Mouse (Mus musculus) neural tube, embryonic 13.5 days (tissue): ENCODE results near the gene Stk33. TPM values are rescaled to one million over a fixed set of nuclear protein-coding genes. Genes with fewer than 3 reads are reported as not detected.
A peak's percentile ranks its signal among the peaks of the same experiment; 100 is the strongest.

Source experiments
- ATAC-seq: fragments of 200-750 bp; cut with Nextera tagmentation; 2 replicates; pipeline ENCODE4 v1.8.0; 2017; ENCODE audit warnings: low read depth, mild to moderate bottlenecking, moderate TSS enrichment, moderate library complexity
- H3K27ac ChIP-seq: fragments of 300-500 bp; sonication (generic); replicated peaks from 2 replicates; pipeline ENCODE4 v1.5.1; 2015; ENCODE audit warnings: moderate library complexity, mild to moderate bottlenecking, inconsistent platforms
- H3K27me3 ChIP-seq: fragments of 300-500 bp; sonication (generic); 2 replicates; pipeline ENCODE4 v1.6.1; 2015; ENCODE audit warnings: mild to moderate bottlenecking, inconsistent platforms
- H3K36me3 ChIP-seq: fragments of 300-500 bp; sonication (generic); 2 replicates; pipeline ENCODE4 v1.6.1; 2015; ENCODE audit warnings: mild to moderate bottlenecking, inconsistent platforms
- H3K4me1 ChIP-seq: fragments of 300-500 bp; sonication (generic); replicated peaks from 2 replicates; pipeline ENCODE4 v1.6.1; 2015; ENCODE audit warnings: inconsistent platforms
- H3K4me2 ChIP-seq: fragments of 300-500 bp; sonication (generic); 2 replicates; pipeline ENCODE4 v1.6.1; 2015; ENCODE audit warnings: inconsistent platforms, mild to moderate bottlenecking, moderate library complexity
- H3K4me3 ChIP-seq: fragments of 300-500 bp; sonication (generic); 2 replicates; pipeline ENCODE4 v1.5.1; 2015; ENCODE audit warnings: mild to moderate bottlenecking, inconsistent platforms
- H3K9ac ChIP-seq: fragments of 300-500 bp; sonication (generic); 2 replicates; pipeline ENCODE4 v1.6.1; 2015; ENCODE audit warnings: moderate library complexity, mild to moderate bottlenecking, inconsistent platforms
- H3K9me3 ChIP-seq: fragments of 300-500 bp; sonication (generic); 2 replicates; pipeline ENCODE4 v1.6.1; 2016; ENCODE audit warnings: inconsistent platforms
- WGBS: fragments of 180-500 bp; shearing (Covaris S2); methylation state at CpG from one replicate; pipeline ENCODE4 v1.1.7; 2015; 5-methylcytosine and 5-hydroxymethylcytosine counted together
- polyA plus RNA-seq: library from polyadenylated mRNA; unstranded; fragments of >200 nt; fragmentation: Nextera tagmentation; extraction: Ambion mirVana; gene quantifications from 2 replicates; pipeline ENCODE4 v1.2.1, GENCODE M21; 2015

Stk33 gene
- polyA plus RNA-seq, 1 experiment from 2014 or later, result 4.2 TPM

- Histone ChIP-seq H3K27me3 (peaks cover 17% of the 10 kb centered on the region; the same call in 1 of the 2 replicates), H3K4me1 (peaks cover 15% of the 10 kb centered on the region), H3K9me3 (no peaks in the 10 kb centered on the region), H3K36me3 (no peaks in the 10 kb centered on the region), H3K4me2 (no peak overlapping the region), H3K9ac (no peak overlapping the region), H3K27ac (no peak overlapping the region), H3K4me3 (no peak overlapping the region)
- 30% methylated on average over 2 of the region's 2 CpGs for WGBS
- ATAC-seq, result no peak
Observed at GRCm38 (mm10) chr7:109234882-109235640, 203.8 kb downstream of the Stk33 start.

GRCm38 (mm10) chr7:109234476-109234875 is 204.4 kb downstream of the Stk33 start:
- no peak for ATAC-seq
- Histone ChIP-seq H3K9me3 (no peaks in the 10 kb centered on the region), H3K9ac (no peak overlapping the region), H3K27me3 (peaks cover 12% of the 10 kb centered on the region; the same call in 1 of the 2 replicates), H3K4me1 (peaks cover 15% of the 10 kb centered on the region), H3K4me2 (no peak overlapping the region), H3K36me3 (no peaks in the 10 kb centered on the region), H3K4me3 (no peak overlapping the region), H3K27ac (no peak overlapping the region)
- WGBS, result 19% methylated on average over 5 of the region's 5 CpGs

GRCm38 (mm10) chr7:109231881-109232321 is 207.0 kb downstream of the Stk33 start:
- 35% methylated on average over 11 of the region's 11 CpGs for WGBS
- H3K4me1 ChIP-seq, result peaks cover 15% of the 10 kb centered on the region

GRCm38 (mm10) chr7:109231307-109231706 is 207.6 kb downstream of the Stk33 start:
- Histone ChIP-seq H3K4me2 (no peak overlapping the region), H3K9me3 (no peaks in the 10 kb centered on the region), H3K27ac (no peak overlapping the region), H3K4me1 (peaks cover 15% of the 10 kb centered on the region), H3K9ac (no peak overlapping the region), H3K36me3 (no peaks in the 10 kb centered on the region), H3K4me3 (no peak overlapping the region), H3K27me3 (peaks cover 12% of the 10 kb centered on the region; the same call in 1 of the 2 replicates)
- 63% methylated on average over 4 of the region's 5 CpGs for WGBS
- ATAC-seq, result no peak

More at GRCm38 (mm10) chr7:109231881-109232321, 207.0 kb downstream of the Stk33 start:
- Histone ChIP-seq H3K36me3 (no peaks in the 10 kb centered on the region), H3K4me2 (no peak overlapping the region), H3K9ac (no peak overlapping the region), H3K27ac (no peak overlapping the region), H3K27me3 (peaks cover 12% of the 10 kb centered on the region; the same call in 1 of the 2 replicates), H3K4me3 (no peak overlapping the region), H3K9me3 (no peaks in the 10 kb centered on the region)
- ATAC-seq, result peak; percentile 77

- Histone ChIP-seq H3K4me3 (no peak overlapping the region), H3K27me3 (0 out of 2 replicates have a peak, but pooled peaks cover 7% of the 10 kb centered on the region), H3K4me1 (peaks cover 15% of the 10 kb centered on the region), H3K9ac (no peak overlapping the region), H3K27ac (no peak overlapping the region), H3K36me3 (no peaks in the 10 kb centered on the region), H3K4me2 (no peak overlapping the region), H3K9me3 (no peaks in the 10 kb centered on the region)
- ATAC-seq, result peak; percentile 33; the same call in 1 of the 2 replicates
- 14% methylated on average over 2 of the region's 2 CpGs for WGBS
Observed at GRCm38 (mm10) chr7:109230806-109231205, 208.1 kb downstream of the Stk33 start.

Other genes starting within 250 kb of the Stk33 start
- gene Trim66, start 69.1 kb upstream of the Stk33 start, polyA plus RNA-seq, result 0.11 and 0.26 TPM in 2 replicates
- 80.7 and 91.7 TPM in 2 replicates for gene Rpl27a, start 80.1 kb upstream of the Stk33 start, polyA plus RNA-seq